Mouse (Mus musculus) c-Kit-positive CD71-positive TER-119-positive erythroid progenitor cells, embryonic 14.5 days (primary cell): ENCODE results near the gene Wdr89.

ENCODE experiments used
- DNase-seq: peaks from one replicate; pipeline ENCODE4 v3.0.0-alpha.2; 2013; ENCODE audit warnings: low spot score

Gene Wdr89

GRCm38 (mm10) chr12:75615556-75615955 is 53.8 kb downstream of the Wdr89 start:
- DNase-seq = no peak

GRCm38 (mm10) chr12:75612711-75613110 is 56.6 kb downstream of the Wdr89 start:
- no peak for DNase-seq

- DNase-seq = peak; percentile 62
These were observed 69.8 kb downstream of the Wdr89 start for GRCm38 (mm10) chr12:75599490-75599889.

DNA sequence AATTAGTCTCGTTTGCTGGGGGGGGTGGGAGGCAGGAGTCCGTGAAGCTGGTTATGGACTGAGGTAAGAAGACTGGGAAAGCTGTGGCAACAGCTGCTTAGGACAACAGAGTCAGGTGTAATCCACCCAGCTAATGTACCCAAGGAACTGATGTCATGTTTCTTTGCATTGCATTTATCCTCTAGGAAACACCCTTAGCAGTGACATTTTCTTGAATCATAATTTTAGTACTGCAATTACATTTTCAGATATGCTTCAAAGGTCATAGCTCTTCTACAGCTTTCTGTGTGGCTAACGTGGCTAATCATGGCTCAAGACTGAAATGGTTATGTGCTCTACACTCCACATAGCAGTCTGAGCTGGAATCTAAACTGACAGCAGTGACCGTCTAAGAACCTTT is 70.3 kb downstream of the Wdr89 start:
- DNase-seq = no peak

- DNase-seq = no peak
These were observed 71.6 kb downstream of the Wdr89 start for GRCm38 (mm10) chr12:75597707-75598106.

- peak; percentile 98 for DNase-seq
These were observed 73.0 kb downstream of the Wdr89 start, which contains the start of gene Ppp2r5e for GRCm38 (mm10) chr12:75596154-75597002. TSS of gene Ppp2r5e (minus strand) at chr12:75596245.

DNA sequence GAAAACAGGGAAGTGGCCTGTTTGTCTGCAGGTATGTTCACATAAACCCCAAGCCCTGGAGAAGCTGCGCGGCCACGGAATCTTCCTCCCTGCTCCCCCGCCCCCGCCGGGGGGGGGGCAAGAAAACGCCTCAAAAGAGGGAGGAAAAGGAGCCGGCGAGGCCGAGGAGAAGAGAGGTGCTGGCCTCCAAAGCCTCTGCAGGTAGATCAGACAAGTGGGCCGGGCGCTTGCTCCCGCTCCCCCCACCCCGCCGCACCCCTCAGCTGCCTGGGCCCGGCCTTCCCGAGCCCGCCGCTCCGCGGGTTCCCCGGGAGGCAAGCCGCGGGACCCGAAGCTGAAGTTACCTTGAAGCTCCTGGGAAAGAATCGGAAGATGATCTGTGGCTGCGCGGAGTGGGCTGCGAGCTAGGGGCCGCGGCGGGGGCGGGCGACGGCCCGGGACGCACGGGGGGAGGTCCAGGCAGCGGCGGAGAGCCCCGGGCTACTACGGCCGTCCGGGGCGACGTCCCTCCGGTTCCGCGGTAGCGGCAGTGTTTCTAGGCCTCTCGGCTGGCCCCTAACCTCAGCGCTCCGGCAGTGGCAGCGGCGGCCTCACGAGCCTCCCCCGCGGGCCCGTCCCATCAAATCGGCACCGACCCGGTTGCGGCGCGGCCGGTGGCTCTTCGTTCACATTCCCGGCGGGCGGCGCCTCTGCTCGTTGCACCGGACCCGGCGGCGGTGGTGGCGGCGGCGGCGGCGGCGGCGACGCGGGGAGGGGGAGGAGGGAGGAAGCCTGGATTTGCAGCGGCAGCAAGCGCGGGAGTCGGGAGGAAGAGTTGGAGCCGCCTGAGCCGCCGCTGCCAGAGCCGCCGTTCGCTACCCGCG is 73.8 kb downstream of the Wdr89 start:
- DNase-seq = peak; percentile 32

- no peak for DNase-seq
These were observed 74.9 kb downstream of the Wdr89 start for GRCm38 (mm10) chr12:75594404-75594803.

DNA sequence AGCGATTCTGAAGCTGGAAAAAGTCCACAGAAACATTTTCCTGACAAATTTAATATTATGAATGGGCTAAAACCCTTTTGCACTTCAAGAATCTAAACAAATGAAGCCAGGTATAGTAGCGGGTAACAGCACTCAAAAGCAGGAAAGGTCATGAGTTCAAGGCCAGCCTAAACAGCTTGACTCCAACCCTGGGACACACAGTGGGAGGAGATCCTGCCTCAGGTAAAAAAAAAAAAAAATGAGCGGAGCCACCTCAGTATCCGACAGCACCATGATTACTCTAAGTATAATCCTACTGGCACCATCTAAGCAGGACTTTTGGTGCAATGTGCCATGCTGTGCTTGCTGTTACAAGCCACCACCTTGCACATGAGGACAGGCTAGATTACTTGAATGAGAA is 75.5 kb downstream of the Wdr89 start:
- no peak for DNase-seq

DNA sequence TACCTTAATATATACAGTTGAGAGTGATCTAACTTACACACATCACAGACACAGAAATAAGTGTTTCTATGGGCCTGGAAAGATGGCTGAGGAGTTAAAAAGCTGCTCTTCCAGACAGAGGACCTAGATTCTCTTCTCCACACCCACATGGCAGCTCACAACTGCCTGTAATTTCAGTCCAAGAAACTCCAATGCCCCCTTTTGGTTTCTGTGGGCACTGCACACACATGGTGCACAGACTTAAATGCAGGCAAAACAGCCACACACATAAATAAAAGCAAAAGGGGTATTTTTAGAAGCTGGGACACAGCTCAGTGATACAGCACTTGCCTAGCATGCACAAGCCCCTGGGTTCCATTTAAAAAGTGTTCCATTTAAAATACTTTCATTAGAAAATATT is 81.8 kb downstream of the Wdr89 start:
- DNase-seq = no peak

GRCm38 (mm10) chr12:75583776-75584175 is 85.6 kb downstream of the Wdr89 start:
- DNase-seq = no peak
